Mouse (Mus musculus): ENCODE results near the gene R3hdm4.

DNA sequence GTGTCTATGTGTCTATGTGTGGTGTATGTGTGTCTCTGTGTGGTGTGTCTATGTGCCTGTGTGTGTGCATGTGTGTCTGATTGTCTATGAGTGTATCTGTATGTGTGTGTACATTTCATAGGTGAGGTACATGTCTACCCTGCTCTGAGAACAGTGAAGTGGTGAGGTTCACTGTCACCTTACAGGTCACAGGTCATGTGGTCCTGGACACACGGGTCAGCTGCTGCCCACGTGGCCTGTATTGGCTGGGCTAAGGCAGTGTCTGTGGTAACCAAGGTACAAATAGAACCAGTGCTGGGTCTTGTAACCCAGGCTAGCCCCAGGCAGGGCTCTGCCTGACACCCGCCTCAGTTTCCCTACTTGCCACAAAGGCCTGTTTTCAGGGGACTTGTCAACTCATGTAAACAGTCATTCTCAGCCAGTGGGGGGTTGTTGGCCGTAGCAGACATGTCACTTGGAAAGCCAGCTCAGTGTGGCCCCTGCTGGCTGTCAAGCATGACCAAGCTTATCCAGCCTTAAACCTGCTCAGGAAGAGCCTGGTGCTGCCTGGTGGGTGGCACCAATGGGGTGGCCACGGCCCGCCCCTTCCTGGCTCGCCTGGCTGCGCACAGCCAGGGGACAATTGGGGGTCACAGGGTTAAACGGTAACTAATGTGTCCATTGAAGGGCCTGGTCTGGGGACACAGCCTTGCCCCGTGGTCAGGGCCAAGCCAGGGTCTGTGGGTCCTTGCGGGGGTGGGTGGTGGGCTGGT lies 16.9 kb upstream of the R3hdm4 start:
- TF ChIP-seq GATA1 (IDR thresholded peaks at IDR 0.05; ENCODE audit: low read length) (no peak), TAL1 (IDR thresholded peaks at IDR 0.05; ENCODE audit: low read length) (no peak)
